Mouse (Mus musculus): ENCODE measurements at regions not wholly inside any gene's neighbourhood (a gene's known extent, or its start where the extent isn't known, plus 50 kb on each side); places are given as distances from the start of the nearest gene placed in this dataset.

GRCm38 (mm10) chr4:150725443-150726135, 73.6 kb upstream of the Slc45a1 start:
- TF ChIP-seq CTCF (IDR thresholded peaks at IDR 0.05; ENCODE audit: low read depth, low read length) (no peak), POLR2A (IDR thresholded peaks at IDR 0.05; ENCODE audit: extremely low read depth, insufficient read depth, low read length) (no peak)
